8 mouse cellular contexts compared by ENCODE assay signal in genomic region chr2:3118203-3118941, GRCm38 (mm10). TPM values are rescaled to one million over a fixed set of nuclear protein-coding genes. Genes with fewer than 3 reads are reported as not detected.
DNase-seq lines count a peak whose midpoint lies in the region; TF ChIP-seq lines count a peak whose summit lies in the region.

No protein-coding gene starts in this region.

- no peak for TF ChIP-seq EP300 in ES-Bruce4 (IDR thresholded peaks at IDR 0.05; ENCODE audit: insufficient read depth, low read depth, low read length)

- TF ChIP-seq POLR2A in ES-Bruce4 (IDR thresholded peaks at IDR 0.05; ENCODE audit: insufficient read depth, low read length): no peak
- TF ChIP-seq POLR2A in lung, adult 2 months (IDR thresholded peaks at IDR 0.05; ENCODE audit: borderline replicate concordance, extremely low read depth, low read depth, low read length): no peak; the same call in 1 of the 2 replicates

- no peaks in the 10 kb centered on the region for H3K4me1 ChIP-seq in ES-Bruce4 (ENCODE audit: control insufficient read depth, insufficient read depth, low read length)
- H3K4me1 ChIP-seq in lung, adult 2 months (ENCODE audit: control insufficient read depth, insufficient read depth, low read length): peaks cover 10% of the 10 kb centered on the region

- TF ChIP-seq CTCF in ES-Bruce4 (IDR thresholded peaks at IDR 0.05; ENCODE audit: low read depth, low read length): peak; percentile 43
- no peak for TF ChIP-seq CTCF in lung, adult 2 months (IDR thresholded peaks at IDR 0.05; ENCODE audit: insufficient read depth, low read length)

- under 1% methylated on average over 77 of the region's 93 CpGs for WGBS in lung, adult 2 months

- no peaks in the 10 kb centered on the region for H3K36me3 ChIP-seq in ES-Bruce4 (ENCODE audit: control insufficient read depth, insufficient read depth, low read length, poor library complexity, severe bottlenecking)

- H3K9ac ChIP-seq in ES-Bruce4 (ENCODE audit: low read depth, poor library complexity, severe bottlenecking): peak overlapping the region; percentile 93

- no peaks in the 10 kb centered on the region for H3K9me3 ChIP-seq in ES-Bruce4 (replicated peaks; ENCODE audit: control insufficient read depth, insufficient read depth, low read length, poor library complexity, severe bottlenecking)

- H3K27ac ChIP-seq in ES-Bruce4 (ENCODE audit: insufficient read depth, low read length): no peak overlapping the region

- peak overlapping the region; percentile 89 for H3K4me3 ChIP-seq in ES-Bruce4 (ENCODE audit: low read depth, low read length)
- H3K4me3 ChIP-seq in lung, adult 2 months (replicated peaks; ENCODE audit: extremely low read depth, low read depth, low read length): peak overlapping the region; percentile 96

- peaks cover 2% of the 10 kb centered on the region; the same call in 1 of the 2 replicates for H3K27me3 ChIP-seq in ES-Bruce4 (ENCODE audit: control insufficient read depth, insufficient read depth, low read length, poor library complexity, severe bottlenecking)

- peak; percentile 83 to 91 for DNase-seq in cerebellum, adult 18-20 months
- peak; percentile 80 for DNase-seq in forelimb bud, embryonic 11.5 days (ENCODE audit: low read depth, low spot score)
- peak; percentile 93 for DNase-seq in heart, postnatal 4 days
- DNase-seq in layer of hippocampus, adult 8-10 months (ENCODE audit: low spot score in 2 of 2): peak; percentile 69 to 88
- peak; percentile 82 for DNase-seq in lung, adult 2 months
- peak; percentile 73 for DNase-seq in ovary, postnatal 10 days (ENCODE audit: low spot score)
- peak; percentile 78 for DNase-seq in thymus, postnatal 25 days

RNA-seq across cellular contexts. Expression of gene Fam171a1, which starts 4.3 kb away (rescaled TPM):
- 7.7 and 7.9 TPM in 2 replicates for polyA plus RNA-seq in ES-Bruce4 (2011; ENCODE audit: insufficient read depth, insufficient read length, low read depth, missing spikeins)
- total RNA-seq in heart, postnatal 4 days (2021): 10 to 100 TPM; 36.0 to 36.5 TPM
- 10 to 100 TPM; 69.5 to 76.2 (median 72.9) TPM for total RNA-seq in layer of hippocampus, adult 8-10 months (2022)
- polyA plus RNA-seq in lung, adult 2 months (2012; rRNA removed): 35.7 and 38.3 TPM in 2 replicates
